Mouse (Mus musculus) bone marrow, adult 2 months (tissue): ENCODE results near the gene Stk38.

Experiments
- CTCF ChIP-seq: fragments of 200-500 bp; IDR thresholded peaks from 2 replicates; pipeline ENCODE4 v1.5.1; 2011; ENCODE audit warnings: low read length, control low read depth; ENCODE audit not compliant: control insufficient read depth, insufficient read depth
- POLR2A ChIP-seq: fragments of 200-500 bp; IDR thresholded peaks from 2 replicates; pipeline ENCODE4 v1.6.1; 2011; ENCODE audit warnings: low read depth, mild to moderate bottlenecking, control low read depth, low read length, borderline replicate concordance; ENCODE audit not compliant: control insufficient read depth

DNA sequence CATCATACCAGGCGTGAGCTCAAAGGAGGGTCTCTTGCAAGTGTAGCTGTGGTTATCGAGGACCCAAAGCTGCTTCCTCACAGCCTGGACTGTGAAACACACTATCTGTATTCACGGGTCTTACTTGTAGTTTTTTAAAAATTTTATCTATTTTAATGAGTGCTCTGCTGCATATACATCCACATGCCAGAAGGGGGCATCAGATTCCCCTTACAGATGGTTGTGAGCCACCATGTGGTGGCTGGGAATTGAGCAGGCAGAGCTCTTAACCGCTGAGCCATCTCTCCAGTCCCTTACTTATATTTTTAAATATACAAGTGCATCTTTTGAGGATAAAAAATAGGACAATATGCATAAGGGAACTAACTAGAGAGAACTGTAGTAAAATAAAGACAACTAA lies 20.1 kb downstream of the Stk38 start:
- TF ChIP-seq POLR2A (no peak), CTCF (peak; percentile 71)
